Mouse (Mus musculus) stomach, postnatal 0 days (tissue): Measurements from ENCODE around the gene Atg2b.

Experiments used
- CTCF ChIP-seq: IDR thresholded peaks from 2 replicates; pipeline ENCODE4 v1.5.1; 2016; ENCODE audit warnings: antibody characterized with exemption, low read depth, mild to moderate bottlenecking, moderate library complexity
- EP300 ChIP-seq: optimal IDR thresholded peaks from 2 replicates; pipeline ENCODE3; 2016; ENCODE audit warnings: antibody characterized with exemption

DNA sequence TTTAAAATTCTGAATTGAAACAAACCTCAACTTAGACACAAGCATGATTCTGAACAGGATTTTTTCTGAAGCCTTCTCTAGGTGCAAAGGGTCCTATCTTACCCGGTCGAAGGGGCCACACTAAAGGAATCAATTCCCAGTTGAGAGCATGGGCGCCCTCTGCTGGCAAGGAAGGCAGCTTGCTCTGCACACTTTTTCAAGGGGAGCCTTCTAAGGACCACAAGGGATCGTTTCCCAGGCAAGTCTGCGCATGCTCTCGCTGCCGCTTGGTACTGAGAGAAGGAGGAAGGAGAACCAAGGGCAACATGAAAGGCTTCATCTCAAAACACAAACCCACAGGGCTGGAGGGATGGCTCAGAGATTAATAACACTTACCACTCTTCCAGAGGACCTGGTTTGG, 73.3 kb downstream of the Atg2b start:
- TF ChIP-seq CTCF (peak; percentile 92), EP300 (no peak)
